Mouse (Mus musculus) Muller cell, postnatal 12 days (primary cell): ENCODE measurements around the gene Ctnna3.
"Not testable (repeated sequence)": the region's sequence is repeated elsewhere in the genome, so short reads cannot be mapped to it uniquely, and the experiment has no call there.

ENCODE experiments used
- DNase-seq: peaks from one replicate; pipeline ENCODE4 v3.0.0-alpha.2; 2015; ENCODE audit errors: inconsistent ontology term

Ctnna3 gene

DNA sequence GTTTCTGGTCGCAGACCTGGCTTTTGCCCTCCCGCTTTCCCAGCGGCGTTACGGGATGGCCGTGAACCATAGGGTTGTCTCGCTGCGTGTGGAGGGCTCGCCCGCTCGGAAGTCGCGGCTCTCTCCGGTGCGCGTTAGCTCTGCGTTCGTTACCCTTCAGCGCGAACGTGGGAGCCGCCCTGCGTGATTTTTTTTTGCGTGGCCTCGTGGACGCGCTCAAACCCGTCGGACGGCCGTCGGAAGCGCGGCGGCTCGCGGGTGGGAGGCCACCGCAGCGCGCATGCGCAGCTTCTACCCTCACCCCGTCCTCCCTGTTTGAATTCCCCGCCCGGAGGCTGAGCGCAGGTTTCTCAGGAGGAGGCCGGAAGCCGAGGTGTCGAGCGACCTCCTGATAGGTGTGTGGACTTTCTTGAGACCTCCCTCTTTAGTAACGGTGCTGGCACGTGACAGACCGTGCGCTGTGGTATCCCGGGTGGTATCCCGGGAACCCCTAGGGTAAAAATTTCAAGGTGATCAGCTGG is at the start of gene Ctnna3:
Gene Ctnna3, plus strand, starts transcription at position 314 of the 521 bp plus-strand sequence.
- peak; percentile 91 for DNase-seq

- peak; percentile 38 for DNase-seq
These were observed 48.2 kb upstream of the Ctnna3 start, which contains the start of gene Sirt1 for GRCm38 (mm10) chr10:63381498-63382280. Gene Sirt1 (minus strand): TSS chr10:63381704.

- peak; percentile 89 for DNase-seq
These were observed 47.3 kb upstream of the Ctnna3 start, which contains the start of gene Dnajc12 for GRCm38 (mm10) chr10:63382372-63383279. Gene Dnajc12 (plus strand): TSS chr10:63382443.

DNA sequence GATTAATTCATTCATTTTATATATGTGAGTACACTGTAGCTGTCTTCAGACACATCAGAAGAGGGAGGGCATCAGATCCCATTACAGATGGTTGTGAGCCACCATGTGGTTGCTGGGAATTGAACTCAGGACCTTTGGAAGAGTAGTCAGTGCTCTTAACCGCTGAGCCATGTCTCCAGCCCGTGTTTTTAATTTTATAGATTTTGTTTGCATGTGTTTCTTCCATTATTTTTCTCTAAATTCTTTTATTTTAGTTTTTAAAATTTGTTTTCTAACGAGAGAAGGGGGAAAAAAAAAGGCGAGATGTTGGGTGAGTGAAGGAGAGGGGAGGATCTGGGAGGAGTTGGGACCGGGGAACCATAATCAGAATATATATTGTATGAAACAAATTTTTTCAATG is 44.0 kb upstream of the Ctnna3 start:
- not testable (repeated sequence) for DNase-seq

DNA sequence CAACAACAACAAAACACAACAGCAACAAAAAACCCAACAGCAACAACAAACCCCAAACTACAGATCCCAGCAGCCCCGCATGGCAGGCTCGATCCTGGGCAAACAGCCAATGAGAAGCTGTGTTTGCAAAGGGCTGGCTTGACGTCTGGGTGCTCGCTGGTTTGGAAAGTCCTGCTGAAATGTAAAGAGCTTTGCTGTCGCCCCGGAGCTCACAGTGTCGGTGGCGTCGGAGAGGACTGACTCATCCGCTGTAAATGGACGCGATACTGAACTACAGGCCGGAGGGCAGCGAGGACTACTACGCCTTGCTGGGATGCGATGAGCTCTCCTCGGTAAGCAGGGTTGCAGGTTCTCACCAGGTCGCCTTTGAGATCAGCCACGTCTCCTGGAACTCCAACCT is 43.5 kb upstream of the Ctnna3 start:
- peak; percentile 82 for DNase-seq

- DNase-seq: no peak
These were observed 42.9 kb upstream of the Ctnna3 start for GRCm38 (mm10) chr10:63386991-63387390.

DNA sequence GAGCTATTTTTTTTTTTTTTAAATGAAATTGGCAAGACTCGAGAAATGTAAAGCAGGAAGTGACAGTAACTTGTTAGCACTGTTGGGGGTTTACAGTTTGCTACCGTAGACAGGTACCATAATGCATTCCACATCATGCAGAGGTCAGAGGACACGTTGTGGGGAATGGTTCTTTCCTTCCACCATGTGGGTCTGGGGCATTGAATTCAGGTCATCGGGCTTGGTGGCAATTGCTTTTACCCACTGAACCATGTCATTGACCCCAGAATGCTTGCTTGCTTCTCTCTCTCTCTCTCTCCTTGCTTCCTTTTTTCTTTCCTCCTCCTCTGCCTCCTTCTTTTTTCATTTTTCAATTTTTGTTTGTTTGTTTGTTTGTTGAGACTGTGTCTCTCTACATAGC is 41.0 kb upstream of the Ctnna3 start:
- no peak for DNase-seq

- no peak for DNase-seq
These were observed 32.9 kb upstream of the Ctnna3 start for GRCm38 (mm10) chr10:63396963-63397362.

- no peak for DNase-seq
These were observed 27.0 kb upstream of the Ctnna3 start for GRCm38 (mm10) chr10:63402731-63403504.

DNA sequence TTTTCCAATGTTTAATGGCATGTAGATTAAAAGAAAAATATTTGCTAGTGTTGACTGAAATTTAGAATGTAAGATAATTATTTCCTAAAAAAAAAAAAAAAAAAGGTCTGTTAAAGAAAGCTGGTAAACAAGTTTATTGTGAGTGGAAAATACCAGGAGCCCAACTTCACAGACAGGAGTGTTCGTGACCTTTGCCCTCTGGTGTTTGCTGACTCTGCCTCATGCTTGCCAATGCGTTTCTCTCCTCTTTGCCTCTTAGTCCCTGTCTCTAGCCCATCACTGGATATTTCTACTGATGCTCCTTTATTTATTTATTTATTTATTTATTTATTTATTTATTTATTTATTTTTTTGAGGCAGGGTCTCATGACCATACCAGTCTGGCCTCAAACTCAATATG is 26.3 kb upstream of the Ctnna3 start:
- no peak for DNase-seq

DNA sequence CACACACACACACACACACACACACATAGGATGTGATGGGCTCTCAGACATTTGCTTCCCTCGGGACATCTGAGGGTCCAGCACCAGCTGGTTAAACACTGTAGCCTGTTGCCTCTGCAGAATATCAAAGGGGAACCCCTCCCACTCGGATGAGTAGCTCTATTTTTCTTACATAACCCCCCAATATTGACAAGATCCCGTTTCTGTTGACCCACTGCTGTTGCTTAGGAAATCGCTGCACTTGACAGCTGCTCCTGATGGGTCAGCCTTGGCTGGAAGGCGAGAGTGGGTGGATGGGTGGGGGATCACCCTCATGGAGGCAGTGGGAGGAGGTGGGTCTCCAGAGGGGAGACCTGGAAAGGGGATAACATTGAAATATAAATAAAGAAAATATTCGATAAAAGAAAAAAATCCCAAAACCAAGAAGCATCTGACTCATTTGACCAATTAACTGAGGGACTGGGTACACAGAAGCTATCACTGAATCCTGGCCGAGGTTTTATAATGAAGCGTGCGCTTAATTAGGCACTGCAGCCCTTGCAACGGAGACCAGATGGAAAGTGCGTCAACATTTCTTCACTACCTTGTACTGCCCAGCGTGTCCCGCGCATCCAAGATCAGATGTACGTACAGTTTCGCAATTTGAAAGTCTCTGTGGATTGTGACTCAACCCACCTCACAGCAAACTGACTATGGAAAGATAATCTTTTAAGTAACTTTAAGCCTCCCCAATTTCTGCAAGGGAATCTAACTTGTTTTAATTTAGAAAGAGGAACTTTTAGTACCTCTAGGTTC is 19.5 kb upstream of the Ctnna3 start:
- peak; percentile 32 for DNase-seq

GRCm38 (mm10) chr10:63411674-63412073 is 18.2 kb upstream of the Ctnna3 start:
- DNase-seq: not testable (repeated sequence)

DNA sequence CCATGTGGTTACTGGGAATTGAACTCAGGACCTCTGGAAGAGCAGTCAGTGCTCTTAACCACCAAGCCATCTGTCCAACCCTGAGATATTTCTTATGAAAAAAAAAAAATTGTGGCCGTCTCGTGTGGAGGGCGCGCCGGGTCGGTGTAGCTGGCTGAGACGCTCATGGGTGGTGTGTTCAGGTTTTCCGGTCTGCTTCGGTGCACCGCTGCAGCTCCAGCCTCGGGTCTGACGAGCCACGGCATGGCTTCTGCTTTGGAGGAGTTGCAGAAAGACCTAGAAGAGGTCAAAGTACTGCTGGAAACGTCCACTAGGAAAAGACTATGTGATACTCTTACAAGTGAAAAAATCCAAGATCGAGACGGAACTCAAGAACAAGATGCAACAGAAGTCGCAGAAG is 17.1 kb upstream of the Ctnna3 start:
- DNase-seq: no peak

GRCm38 (mm10) chr10:63415287-63415686 is 14.6 kb upstream of the Ctnna3 start:
- DNase-seq: no peak

GRCm38 (mm10) chr10:63415850-63416249 is 14.0 kb upstream of the Ctnna3 start:
- DNase-seq: no peak

GRCm38 (mm10) chr10:63417061-63417460 is 12.8 kb upstream of the Ctnna3 start:
- DNase-seq: no peak

GRCm38 (mm10) chr10:63421739-63422735 is 7.9 kb upstream of the Ctnna3 start, which contains the start of gene Gm7075:
Gene Gm7075 (minus strand): TSS chr10:63421789.
- DNase-seq: peak; percentile 7

GRCm38 (mm10) chr10:63422736-63422992 is 7.2 kb upstream of the Ctnna3 start:
- peak; percentile 15 for DNase-seq
